Mouse (Mus musculus): ENCODE results near the gene Tanc1. TPM values are rescaled to one million over a fixed set of nuclear protein-coding genes. Genes with fewer than 3 reads are reported as not detected.

Tanc1 gene
- polyA plus RNA-seq, 1 experiment from 2014 or later, result 2.4 TPM

GRCm38 (mm10) chr2:59613474-59614019 lies 1.7 kb downstream of the Tanc1 start:
- H3K27ac ChIP-seq (replicated peaks), result no peak overlapping the region
- no peak for ATAC-seq (ENCODE audit: insufficient read depth)
- peaks cover 66% of the 10 kb centered on the region for H3K27me3 ChIP-seq
- H3K9me3 ChIP-seq (replicated peaks), result no peaks in the 10 kb centered on the region
- peaks cover 10% of the 10 kb centered on the region for H3K4me1 ChIP-seq (replicated peaks)
- peak overlapping the region; percentile 73 for H3K4me2 ChIP-seq
- H3K4me3 ChIP-seq (replicated peaks), result peak overlapping the region; percentile 63
- no peaks in the 10 kb centered on the region for H3K36me3 ChIP-seq (replicated peaks)
- peak overlapping the region; percentile 26; the same call in 1 of the 2 replicates for H3K9ac ChIP-seq
- 17% methylated on average over 9 of the region's 9 CpGs for WGBS (ENCODE audit: insufficient replicate concordance)

GRCm38 (mm10) chr2:59616890-59617289 lies 5.0 kb downstream of the Tanc1 start:
- no peak for ATAC-seq (ENCODE audit: insufficient read depth)
- no peak overlapping the region for H3K4me2 ChIP-seq
- no peaks in the 10 kb centered on the region for H3K36me3 ChIP-seq (replicated peaks)
- H3K4me3 ChIP-seq (replicated peaks), result no peak overlapping the region
- H3K27me3 ChIP-seq, result peaks cover 38% of the 10 kb centered on the region
- H3K9me3 ChIP-seq (replicated peaks), result no peaks in the 10 kb centered on the region
- no peak overlapping the region for H3K27ac ChIP-seq (replicated peaks)
- no peak overlapping the region for H3K9ac ChIP-seq
- WGBS (ENCODE audit: insufficient replicate concordance), result 48% methylated on average over 2 of the region's 2 CpGs
- peaks cover 10% of the 10 kb centered on the region for H3K4me1 ChIP-seq (replicated peaks)

- H3K4me1 ChIP-seq (replicated peaks), result peaks cover 4% of the 10 kb centered on the region
- H3K36me3 ChIP-seq (replicated peaks), result no peaks in the 10 kb centered on the region
- H3K27me3 ChIP-seq, result peaks cover 17% of the 10 kb centered on the region
- H3K9ac ChIP-seq, result no peak overlapping the region
- no peak overlapping the region for H3K27ac ChIP-seq (replicated peaks)
- no peak overlapping the region for H3K4me3 ChIP-seq (replicated peaks)
- no peak overlapping the region for H3K4me2 ChIP-seq
- H3K9me3 ChIP-seq (replicated peaks), result no peaks in the 10 kb centered on the region
- WGBS (ENCODE audit: insufficient replicate concordance), result 68% methylated on average over 7 of the region's 7 CpGs
- ATAC-seq (ENCODE audit: insufficient read depth), result no peak
Measured at GRCm38 (mm10) chr2:59618996-59619395, 7.2 kb downstream of the Tanc1 start.

- H3K4me2 ChIP-seq, result no peak overlapping the region
- H3K27ac ChIP-seq (replicated peaks), result no peak overlapping the region
- 60% methylated on average over 5 of the region's 5 CpGs for WGBS (ENCODE audit: insufficient replicate concordance)
- no peaks in the 10 kb centered on the region for H3K36me3 ChIP-seq (replicated peaks)
- H3K4me3 ChIP-seq (replicated peaks), result no peak overlapping the region
- no peak for ATAC-seq (ENCODE audit: insufficient read depth)
- H3K9me3 ChIP-seq (replicated peaks), result no peaks in the 10 kb centered on the region
- peaks cover 5% of the 10 kb centered on the region; the same call in 1 of the 2 replicates for H3K27me3 ChIP-seq
- H3K4me1 ChIP-seq (replicated peaks), result no peaks in the 10 kb centered on the region
- H3K9ac ChIP-seq, result no peak overlapping the region
Measured at GRCm38 (mm10) chr2:59620601-59621000, 8.8 kb downstream of the Tanc1 start.

GRCm38 (mm10) chr2:59622514-59623139 lies 10.8 kb downstream of the Tanc1 start:
- no peaks in the 10 kb centered on the region for H3K36me3 ChIP-seq (replicated peaks)
- H3K9ac ChIP-seq, result no peak overlapping the region
- no peaks in the 10 kb centered on the region for H3K27me3 ChIP-seq
- no peaks in the 10 kb centered on the region for H3K4me1 ChIP-seq (replicated peaks)
- no peak overlapping the region for H3K27ac ChIP-seq (replicated peaks)
- ATAC-seq (ENCODE audit: insufficient read depth), result no peak
- WGBS (ENCODE audit: insufficient replicate concordance), result 31% methylated on average over 6 of the region's 6 CpGs
- no peak overlapping the region for H3K4me2 ChIP-seq
- H3K9me3 ChIP-seq (replicated peaks), result no peaks in the 10 kb centered on the region
- H3K4me3 ChIP-seq (replicated peaks), result no peak overlapping the region

GRCm38 (mm10) chr2:59623858-59624257 lies 12.0 kb downstream of the Tanc1 start:
- no peak overlapping the region for H3K27ac ChIP-seq (replicated peaks)

GRCm38 (mm10) chr2:59625416-59625815 lies 13.6 kb downstream of the Tanc1 start:
- Histone ChIP-seq H3K4me1 (replicated peaks) (no peaks in the 10 kb centered on the region), H3K4me2 (no peak overlapping the region), H3K4me3 (replicated peaks) (no peak overlapping the region), H3K27me3 (no peaks in the 10 kb centered on the region), H3K9ac (no peak overlapping the region), H3K36me3 (replicated peaks) (no peaks in the 10 kb centered on the region), H3K27ac (replicated peaks) (no peak overlapping the region), H3K9me3 (replicated peaks) (no peaks in the 10 kb centered on the region)
- ATAC-seq (ENCODE audit: insufficient read depth), result no peak
- 43% methylated on average over 2 of the region's 2 CpGs for WGBS (ENCODE audit: insufficient replicate concordance)

More at GRCm38 (mm10) chr2:59623858-59624257, 12.0 kb downstream of the Tanc1 start:
- no peak for ATAC-seq (ENCODE audit: insufficient read depth)
- Histone ChIP-seq H3K4me3 (replicated peaks) (no peak overlapping the region), H3K9me3 (replicated peaks) (no peaks in the 10 kb centered on the region), H3K9ac (no peak overlapping the region), H3K4me1 (replicated peaks) (no peaks in the 10 kb centered on the region), H3K27me3 (no peaks in the 10 kb centered on the region), H3K36me3 (replicated peaks) (no peaks in the 10 kb centered on the region), H3K4me2 (no peak overlapping the region)
- 47% methylated on average over 5 of the region's 5 CpGs for WGBS (ENCODE audit: insufficient replicate concordance)

- no peak overlapping the region for H3K27ac ChIP-seq (replicated peaks)
- H3K36me3 ChIP-seq (replicated peaks), result no peaks in the 10 kb centered on the region
- no peak for ATAC-seq (ENCODE audit: insufficient read depth)
- H3K9me3 ChIP-seq (replicated peaks), result no peaks in the 10 kb centered on the region
- no peak overlapping the region for H3K4me3 ChIP-seq (replicated peaks)
- no peak overlapping the region for H3K9ac ChIP-seq
- H3K27me3 ChIP-seq, result no peaks in the 10 kb centered on the region
- no peak overlapping the region for H3K4me2 ChIP-seq
- 65% methylated on average over 8 of the region's 8 CpGs for WGBS (ENCODE audit: insufficient replicate concordance)
- H3K4me1 ChIP-seq (replicated peaks), result no peaks in the 10 kb centered on the region
Measured at GRCm38 (mm10) chr2:59625927-59626326, 14.1 kb downstream of the Tanc1 start.

GRCm38 (mm10) chr2:59626422-59626821 lies 14.6 kb downstream of the Tanc1 start:
- H3K36me3 ChIP-seq (replicated peaks), result no peaks in the 10 kb centered on the region
- no peak overlapping the region for H3K4me3 ChIP-seq (replicated peaks)
- no peak overlapping the region for H3K27ac ChIP-seq (replicated peaks)
- H3K9ac ChIP-seq, result no peak overlapping the region
- no peak for ATAC-seq (ENCODE audit: insufficient read depth)
- WGBS (ENCODE audit: insufficient replicate concordance), result 55% methylated on average over 3 of the region's 3 CpGs
- H3K9me3 ChIP-seq (replicated peaks), result no peaks in the 10 kb centered on the region
- H3K4me1 ChIP-seq (replicated peaks), result no peaks in the 10 kb centered on the region
- no peaks in the 10 kb centered on the region for H3K27me3 ChIP-seq
- H3K4me2 ChIP-seq, result no peak overlapping the region

- ATAC-seq (ENCODE audit: insufficient read depth), result no peak
- Histone ChIP-seq H3K27ac (replicated peaks) (no peak overlapping the region), H3K4me1 (replicated peaks) (no peaks in the 10 kb centered on the region), H3K9ac (no peak overlapping the region), H3K4me3 (replicated peaks) (no peak overlapping the region), H3K27me3 (no peaks in the 10 kb centered on the region), H3K36me3 (replicated peaks) (no peaks in the 10 kb centered on the region), H3K4me2 (no peak overlapping the region), H3K9me3 (replicated peaks) (no peaks in the 10 kb centered on the region)
- WGBS (ENCODE audit: insufficient replicate concordance), result 48% methylated on average over 1 of the region's 1 CpGs
Measured at GRCm38 (mm10) chr2:59627502-59627901, 15.7 kb downstream of the Tanc1 start.

- 57% methylated on average over 17 of the region's 17 CpGs for WGBS (ENCODE audit: insufficient replicate concordance)
- H3K4me2 ChIP-seq, result no peak overlapping the region
- ATAC-seq (ENCODE audit: insufficient read depth), result no peak
Measured at GRCm38 (mm10) chr2:59628057-59628901, 16.4 kb downstream of the Tanc1 start.

More at GRCm38 (mm10) chr2:59628057-59628901, 16.4 kb downstream of the Tanc1 start:
- Histone ChIP-seq H3K4me1 (replicated peaks) (no peaks in the 10 kb centered on the region), H3K27ac (replicated peaks) (no peak overlapping the region), H3K36me3 (replicated peaks) (no peaks in the 10 kb centered on the region), H3K9me3 (replicated peaks) (no peaks in the 10 kb centered on the region), H3K27me3 (no peaks in the 10 kb centered on the region), H3K4me3 (replicated peaks) (no peak overlapping the region), H3K9ac (no peak overlapping the region)
